Mouse (Mus musculus) neural tube, embryonic 14.5 days (tissue): ENCODE results near the gene Gm11938. TPM values are rescaled to one million over a fixed set of nuclear protein-coding genes. Genes with fewer than 3 reads are reported as not detected.
"Not testable (repeated sequence)": the region's sequence is repeated elsewhere in the genome, so short reads cannot be mapped to it uniquely, and the experiment has no call there.

Source experiments
- ATAC-seq: fragments of 200-750 bp; cut with Nextera tagmentation; 2 replicates; pipeline ENCODE4 v1.8.0; 2017; ENCODE audit warnings: low read depth, mild to moderate bottlenecking, moderate TSS enrichment, moderate library complexity
- H3K27ac ChIP-seq: fragments of 300-500 bp; sonication (generic); 2 replicates; pipeline ENCODE4 v1.5.1; 2014; ENCODE audit warnings: low read depth, mild to moderate bottlenecking, control low read depth, low read length, moderate library complexity, mixed read lengths
- H3K27me3 ChIP-seq: fragments of 300-500 bp; sonication (generic); 2 replicates; pipeline ENCODE4 v1.6.1; 2014; ENCODE audit warnings: low read length; ENCODE audit not compliant: control insufficient read depth, insufficient read depth
- H3K36me3 ChIP-seq: fragments of 300-500 bp; sonication (generic); 2 replicates; pipeline ENCODE4 v1.6.1; 2014; ENCODE audit warnings: low read length, mixed read lengths; ENCODE audit not compliant: control insufficient read depth, insufficient read depth
- H3K4me1 ChIP-seq: fragments of 300-500 bp; sonication (generic); 2 replicates; pipeline ENCODE4 v1.6.1; 2014; ENCODE audit warnings: low read length; ENCODE audit not compliant: control insufficient read depth, insufficient read depth
- H3K4me2 ChIP-seq: fragments of 300-500 bp; sonication (generic); 2 replicates; pipeline ENCODE4 v1.6.1; 2014; ENCODE audit warnings: mild to moderate bottlenecking, low read depth, low read length, control low read depth
- H3K4me3 ChIP-seq: fragments of 300-500 bp; sonication (generic); 2 replicates; pipeline ENCODE4 v1.5.1; 2014; ENCODE audit warnings: low read depth, low read length, control low read depth, mixed read lengths
- H3K9ac ChIP-seq: fragments of 300-500 bp; sonication (generic); replicated peaks from 2 replicates; pipeline ENCODE4 v1.6.1; 2014; ENCODE audit warnings: low read depth, mild to moderate bottlenecking, control low read depth, low read length, mixed read lengths
- H3K9me3 ChIP-seq: fragments of 300-500 bp; sonication (generic); 2 replicates; pipeline ENCODE4 v1.6.1; 2016; ENCODE audit warnings: low read length; ENCODE audit not compliant: control insufficient read depth
- WGBS: fragments of 180-500 bp; shearing (Covaris S2); extraction: QIAGEN DNeasy Blood & Tissue Kit; methylation state at CpG from one replicate; pipeline ENCODE4 v1.1.7; 2014; 5-methylcytosine and 5-hydroxymethylcytosine counted together
- polyA plus RNA-seq: library from polyadenylated mRNA; unstranded; fragments of >200 nt; fragmentation: Nextera tagmentation; extraction: Ambion mirVana; gene quantifications from 2 replicates; pipeline ENCODE4 v1.2.1, GENCODE M21; 2014

Gene Gm11938
- polyA plus RNA-seq: not detected in 2 replicates

DNA sequence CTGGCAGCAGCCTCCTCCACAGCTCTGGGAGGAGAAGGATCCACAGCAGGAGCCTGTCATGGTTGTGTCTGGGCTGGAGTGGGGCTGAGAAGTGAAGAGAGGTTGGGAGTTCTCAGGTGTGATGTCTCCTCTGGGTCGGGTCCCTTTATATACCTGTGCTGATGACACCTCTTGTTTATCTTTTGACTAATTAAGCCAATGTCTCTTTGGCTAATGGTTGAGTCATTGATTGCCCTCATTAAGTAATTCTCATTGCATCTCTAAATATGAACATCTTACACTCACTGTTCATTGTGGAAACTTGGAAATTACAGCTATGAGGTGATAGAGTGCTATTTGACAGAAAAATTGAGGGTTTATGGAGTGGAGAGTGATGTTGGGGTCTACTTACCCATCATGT, at the start of gene Gm11938:
Gene Gm11938 (minus strand): TSS at position 101 of the 400 bp plus-strand sequence.
- not testable (repeated sequence) for H3K36me3 ChIP-seq, ATAC-seq, H3K27me3 ChIP-seq, H3K9me3 ChIP-seq, H3K4me2 ChIP-seq, H3K9ac ChIP-seq, H3K4me3 ChIP-seq, H3K27ac ChIP-seq, H3K4me1 ChIP-seq
- 70% methylated on average over 1 of the region's 1 CpGs for WGBS

GRCm38 (mm10) chr11:99650136-99650535, 47.0 kb upstream of the Gm11938 start, which contains the start of gene Gm11555:
Gene Gm11555 (minus strand): TSS chr11:99650236.
- H3K4me2 ChIP-seq: no peak within 1 kb of the TSS
- H3K27me3 ChIP-seq: no peaks in the 10 kb centered on the region
- H3K9ac ChIP-seq: no peak within 1 kb of the TSS
- no peaks in the 10 kb centered on the region for H3K9me3 ChIP-seq
- 83% methylated on average over 2 of the region's 2 CpGs for WGBS
- no peaks in the 10 kb centered on the region for H3K36me3 ChIP-seq
- H3K4me3 ChIP-seq: no peak within 1 kb of the TSS
- no peak within 1 kb of the TSS for H3K27ac ChIP-seq
- no peaks in the 10 kb centered on the region for H3K4me1 ChIP-seq
- no peak for ATAC-seq

DNA sequence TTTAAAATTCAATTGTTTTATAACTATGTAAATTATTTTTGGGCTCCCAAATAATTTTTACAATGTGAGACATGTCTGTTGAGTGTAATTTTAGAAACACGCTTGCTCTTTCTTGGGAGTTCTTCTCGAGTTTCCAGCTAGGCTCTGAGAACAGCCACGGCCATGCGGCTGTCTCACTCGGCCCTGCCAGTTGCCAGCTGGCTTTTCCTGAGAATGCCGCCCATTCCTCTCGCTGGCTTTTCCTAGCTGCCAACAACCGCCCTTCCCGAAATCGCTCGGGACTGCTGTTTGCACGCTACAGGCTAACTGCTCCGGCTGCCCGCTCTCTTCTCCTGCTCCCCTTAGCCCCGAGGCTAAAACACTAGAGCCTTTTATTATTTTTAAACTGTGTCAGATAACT, 43.3 kb upstream of the Gm11938 start:
- Histone ChIP-seq H3K4me1 (no peaks in the 10 kb centered on the region), H3K9ac (no peak overlapping the region), H3K4me3 (no peak overlapping the region), H3K9me3 (no peaks in the 10 kb centered on the region), H3K27me3 (no peaks in the 10 kb centered on the region), H3K36me3 (no peaks in the 10 kb centered on the region), H3K4me2 (no peak overlapping the region), H3K27ac (no peak overlapping the region)
- no peak for ATAC-seq
- WGBS: 91% methylated on average over 15 of the region's 15 CpGs

DNA sequence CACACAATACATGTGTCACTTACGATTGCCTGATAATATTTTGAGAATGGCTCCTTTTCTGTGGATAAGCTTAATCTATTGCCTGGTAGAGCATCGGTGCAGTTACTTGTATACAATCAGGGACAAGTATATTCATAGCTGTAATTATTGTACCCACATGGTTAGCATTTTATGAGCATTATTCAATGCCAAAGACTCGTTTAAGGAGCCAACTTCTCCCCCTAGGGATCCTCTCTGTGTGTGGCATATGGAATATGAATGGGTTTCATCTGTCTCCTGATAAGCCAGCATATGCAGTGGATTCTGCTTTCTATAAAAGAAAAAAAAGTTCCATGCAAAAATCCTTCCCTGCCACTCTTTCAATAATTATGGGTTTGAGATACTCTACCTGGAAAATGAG, 41.2 kb upstream of the Gm11938 start:
- no peak overlapping the region for H3K4me3 ChIP-seq
- H3K4me2 ChIP-seq: no peak overlapping the region
- H3K27ac ChIP-seq: no peak overlapping the region
- H3K4me1 ChIP-seq: no peaks in the 10 kb centered on the region
- H3K9me3 ChIP-seq: no peaks in the 10 kb centered on the region
- WGBS: 61% methylated on average over 3 of the region's 3 CpGs
- no peaks in the 10 kb centered on the region for H3K36me3 ChIP-seq
- no peaks in the 10 kb centered on the region for H3K27me3 ChIP-seq
- no peak overlapping the region for H3K9ac ChIP-seq
- ATAC-seq: no peak

DNA sequence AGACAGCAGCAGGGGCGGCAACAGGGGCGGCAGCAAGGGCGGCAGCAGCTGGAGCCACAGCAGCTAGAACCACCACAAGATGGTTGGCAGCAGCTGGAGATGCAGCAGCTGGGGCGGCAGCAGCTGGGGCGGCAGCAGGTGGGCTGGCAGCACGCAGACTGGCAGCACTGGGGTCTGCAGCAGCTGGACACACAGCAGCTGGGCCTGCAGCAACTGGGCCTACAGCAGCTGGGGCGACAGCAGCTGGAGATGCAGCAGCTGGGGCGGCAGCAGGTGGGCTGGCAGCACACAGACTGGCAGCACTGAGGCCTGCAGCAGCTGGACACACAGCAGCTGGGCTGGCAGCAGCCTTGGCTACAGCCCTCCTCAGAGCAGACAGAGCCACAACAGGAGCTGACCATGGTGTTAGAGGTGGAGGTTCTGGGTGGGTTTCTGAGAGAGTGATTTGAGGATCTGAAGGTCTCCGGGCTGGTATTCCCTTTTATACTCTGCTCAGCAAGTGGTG, 40.6 kb upstream of the Gm11938 start, which contains the start of gene Krtap4-7:
Gene Krtap4-7 (minus strand): TSS at position 455 of the 505 bp plus-strand sequence.
- H3K27me3 ChIP-seq, H3K9me3 ChIP-seq, H3K36me3 ChIP-seq, ATAC-seq, H3K4me1 ChIP-seq, H3K4me3 ChIP-seq, H3K9ac ChIP-seq, H3K4me2 ChIP-seq, H3K27ac ChIP-seq: not testable (repeated sequence)
- 84% methylated on average over 9 of the region's 9 CpGs for WGBS

- Histone ChIP-seq H3K4me1 (no peaks in the 10 kb centered on the region), H3K27ac (no peak overlapping the region), H3K9ac (no peak overlapping the region), H3K27me3 (no peaks in the 10 kb centered on the region), H3K4me2 (no peak overlapping the region), H3K4me3 (no peak overlapping the region), H3K9me3 (no peaks in the 10 kb centered on the region), H3K36me3 (no peaks in the 10 kb centered on the region)
- ATAC-seq: no peak
- WGBS: 60% methylated on average over 1 of the region's 1 CpGs
Observed at GRCm38 (mm10) chr11:99640926-99641325, 37.8 kb upstream of the Gm11938 start.

GRCm38 (mm10) chr11:99637086-99637485, 34.0 kb upstream of the Gm11938 start:
- no peak for ATAC-seq
- H3K36me3 ChIP-seq: no peaks in the 10 kb centered on the region
- no peaks in the 10 kb centered on the region for H3K9me3 ChIP-seq
- H3K4me1 ChIP-seq: no peaks in the 10 kb centered on the region
- no peaks in the 10 kb centered on the region for H3K27me3 ChIP-seq
- WGBS: 74% methylated on average over 1 of the region's 1 CpGs
- H3K4me3 ChIP-seq: no peak overlapping the region
- no peak overlapping the region for H3K27ac ChIP-seq
- H3K4me2 ChIP-seq: no peak overlapping the region
- H3K9ac ChIP-seq: no peak overlapping the region

DNA sequence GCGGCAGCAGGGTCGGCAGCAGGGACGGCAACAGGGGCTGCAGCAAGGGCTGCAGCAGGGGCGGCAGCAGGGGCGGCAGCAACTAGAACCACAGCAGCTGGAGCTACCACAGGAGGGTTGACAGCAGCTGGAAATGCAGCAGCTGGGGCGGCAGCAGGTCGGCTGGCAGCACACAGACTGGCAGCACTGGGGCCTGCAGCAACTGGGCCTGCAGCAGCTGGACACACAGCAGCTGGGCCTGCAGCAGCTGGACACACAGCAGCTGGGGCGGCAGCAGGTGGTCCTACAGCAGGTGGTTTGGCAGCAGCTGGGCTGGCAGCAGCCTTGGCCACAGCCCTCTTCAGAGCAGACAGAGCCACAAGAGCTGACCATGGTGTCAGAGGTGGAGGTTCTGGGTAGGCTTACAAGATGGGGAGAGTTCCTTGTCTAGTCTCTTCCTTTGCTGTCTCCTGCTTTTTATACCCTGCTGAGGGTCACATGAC, 31.6 kb upstream of the Gm11938 start, which contains the start of gene Krtap4-2:
Gene Krtap4-2 (minus strand): TSS at position 432 of the 482 bp plus-strand sequence.
- H3K4me2 ChIP-seq: no peak within 1 kb of the TSS
- H3K27ac ChIP-seq: no peak within 1 kb of the TSS
- no peaks in the 10 kb centered on the region for H3K27me3 ChIP-seq
- no peak for ATAC-seq
- H3K9me3 ChIP-seq: no peaks in the 10 kb centered on the region
- WGBS: 45% methylated on average over 7 of the region's 8 CpGs
- H3K36me3 ChIP-seq: no peaks in the 10 kb centered on the region
- no peak within 1 kb of the TSS for H3K4me3 ChIP-seq
- H3K4me1 ChIP-seq: no peaks in the 10 kb centered on the region
- H3K9ac ChIP-seq: no peak within 1 kb of the TSS

DNA sequence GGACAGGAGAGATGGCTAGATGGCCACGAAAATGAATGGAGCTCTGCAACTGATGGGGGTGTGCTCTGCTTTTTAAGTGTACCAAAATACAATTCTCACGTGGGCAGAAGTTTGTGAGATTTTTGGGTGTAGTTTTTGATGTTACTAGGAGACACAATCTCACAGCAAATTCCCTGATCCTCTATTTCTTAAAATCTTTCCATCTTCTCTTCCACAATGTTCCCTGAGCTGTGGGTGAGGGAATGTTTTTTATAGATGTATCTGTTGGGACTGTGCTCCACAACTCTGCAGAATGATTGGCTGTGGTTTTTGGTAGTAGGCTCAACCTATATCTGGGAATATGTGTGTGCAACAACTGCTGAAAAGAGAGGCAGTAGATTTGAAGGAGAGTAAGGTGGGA, 30.2 kb upstream of the Gm11938 start:
- ATAC-seq: no peak

More for the DNA sequence above, 30.2 kb upstream of the Gm11938 start:
- WGBS: 72% methylated on average over 2 of the region's 2 CpGs
- Histone ChIP-seq H3K9ac (no peak overlapping the region), H3K4me2 (no peak overlapping the region), H3K4me1 (no peaks in the 10 kb centered on the region), H3K27ac (no peak overlapping the region), H3K27me3 (no peaks in the 10 kb centered on the region), H3K4me3 (no peak overlapping the region), H3K36me3 (no peaks in the 10 kb centered on the region), H3K9me3 (no peaks in the 10 kb centered on the region)
